Mouse (Mus musculus) stomach, postnatal 0 days (tissue): ENCODE data around the gene Man2a2.

Source experiments
- CTCF ChIP-seq: IDR thresholded peaks from 2 replicates; pipeline ENCODE4 v1.5.1; 2016; ENCODE audit warnings: antibody characterized with exemption, low read depth, mild to moderate bottlenecking, moderate library complexity
- EP300 ChIP-seq: optimal IDR thresholded peaks from 2 replicates; pipeline ENCODE3; 2016; ENCODE audit warnings: antibody characterized with exemption

GRCm38 (mm10) chr7:80400099-80400498, 28.9 kb upstream of the Man2a2 start:
- TF ChIP-seq CTCF = peak; percentile 49
- TF ChIP-seq EP300 = no peak
